Mouse (Mus musculus) right cerebral cortex, postnatal 4 days (tissue): ENCODE measurements around the gene Nsd2.

Experiments used
- DNase-seq: peaks from one replicate; pipeline ENCODE4 v3.0.0-alpha.2; 2022

The Nsd2 gene

GRCm38 (mm10) chr5:33819876-33820732, at the start of gene Nsd2:
TSS of gene Nsd2 (plus strand) at chr5:33820725.
- DNase-seq = peak; percentile 92

- no peak for DNase-seq
These were observed 43.3 kb upstream of the Nsd2 start for GRCm38 (mm10) chr5:33777195-33777594.

- DNase-seq = no peak
These were observed 38.6 kb upstream of the Nsd2 start for GRCm38 (mm10) chr5:33781964-33782344.

GRCm38 (mm10) chr5:33782345-33782998, 38.1 kb upstream of the Nsd2 start, which contains the start of gene Letm1:
TSS of gene Letm1 (minus strand) at chr5:33782817.
- DNase-seq = peak; percentile 88

- peak; percentile 10 for DNase-seq
These were observed 37.5 kb upstream of the Nsd2 start for GRCm38 (mm10) chr5:33782999-33783390.

- no peak for DNase-seq
These were observed 28.4 kb upstream of the Nsd2 start for GRCm38 (mm10) chr5:33791912-33792643.

GRCm38 (mm10) chr5:33803337-33803736, 17.2 kb upstream of the Nsd2 start:
- DNase-seq = no peak

- DNase-seq = no peak
These were observed 9.0 kb upstream of the Nsd2 start for GRCm38 (mm10) chr5:33811519-33811918.

GRCm38 (mm10) chr5:33816008-33816725, 4.4 kb upstream of the Nsd2 start:
- DNase-seq = no peak

GRCm38 (mm10) chr5:33818104-33818503, 2.4 kb upstream of the Nsd2 start:
- no peak for DNase-seq

- peak; percentile 5 for DNase-seq
These were observed 1.2 kb upstream of the Nsd2 start for GRCm38 (mm10) chr5:33819141-33819875.

- peak; percentile 59 for DNase-seq
These were observed 452 bp downstream of the Nsd2 start for GRCm38 (mm10) chr5:33820733-33821621.

- DNase-seq = no peak
These were observed 1.4 kb downstream of the Nsd2 start for GRCm38 (mm10) chr5:33821901-33822427.

GRCm38 (mm10) chr5:33822456-33822855, 1.9 kb downstream of the Nsd2 start:
- no peak for DNase-seq

- DNase-seq = no peak
These were observed 5.5 kb downstream of the Nsd2 start for GRCm38 (mm10) chr5:33826001-33826400.

GRCm38 (mm10) chr5:33828107-33828506, 7.6 kb downstream of the Nsd2 start:
- DNase-seq = no peak

- no peak for DNase-seq
These were observed 9.4 kb downstream of the Nsd2 start for GRCm38 (mm10) chr5:33829958-33830357.

- no peak for DNase-seq
These were observed 10.3 kb downstream of the Nsd2 start for GRCm38 (mm10) chr5:33830832-33831231.

- DNase-seq = no peak
These were observed 20.8 kb downstream of the Nsd2 start for GRCm38 (mm10) chr5:33841331-33841730.

GRCm38 (mm10) chr5:33842549-33842948, 22.0 kb downstream of the Nsd2 start:
- DNase-seq = no peak

- no peak for DNase-seq
These were observed 30.9 kb downstream of the Nsd2 start for GRCm38 (mm10) chr5:33851466-33851865.
